Mouse (Mus musculus): ENCODE measurements around the gene Rnf182. TPM values are rescaled to one million over a fixed set of nuclear protein-coding genes. Genes with fewer than 3 reads are reported as not detected.

Rnf182 gene
- 0.57 TPM for polyA plus RNA-seq (2014; fragmentation: Illumina TruSeq; extraction: RNeasy Lipid Tissue Mini Kit (QIAGEN cat#74804); ENCODE audit: low read depth, low replicate concordance)

DNA sequence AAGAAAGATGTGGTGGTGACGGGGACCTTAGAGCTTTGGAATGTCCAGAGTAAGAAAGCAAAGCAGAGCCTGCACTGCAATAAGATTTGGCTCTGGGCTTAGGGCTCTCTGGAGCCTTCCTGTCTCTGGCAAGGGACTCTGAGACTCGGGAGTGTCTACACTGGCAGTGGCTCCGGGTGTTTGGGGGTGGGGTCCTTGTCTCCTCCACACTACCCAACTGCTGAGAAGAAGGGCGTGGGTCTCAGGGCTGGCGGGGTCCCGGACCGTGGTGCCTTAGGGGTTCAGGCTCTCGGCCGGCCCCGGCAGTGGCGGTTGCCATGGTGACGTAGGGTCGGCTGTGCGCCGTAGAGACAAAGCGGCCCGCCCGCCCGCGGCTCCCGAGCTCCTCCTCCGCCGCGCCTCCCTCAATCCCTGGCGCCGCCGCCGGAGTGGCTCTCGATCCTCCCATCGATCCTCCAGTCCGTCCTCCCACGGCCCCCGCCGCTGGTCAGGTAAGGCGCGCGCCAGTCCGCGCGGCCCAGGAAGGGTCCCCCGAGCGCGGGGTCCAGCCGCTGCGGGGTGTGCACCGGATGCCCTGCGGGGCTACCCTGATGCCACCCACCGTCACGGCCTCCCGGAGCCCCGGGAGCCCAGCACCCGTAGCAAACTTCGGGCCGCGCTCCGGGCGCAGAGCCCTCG is at the start of gene Rnf182:
TSS of gene Rnf182 (plus strand) at position 134 of the 678 bp plus-strand sequence.

Other genes with a start within 250 kb of the Rnf182 start
- gene Nol7, start 217.3 kb upstream of the Rnf182 start, polyA plus RNA-seq (2014; fragmentation: Illumina TruSeq; extraction: RNeasy Lipid Tissue Mini Kit (QIAGEN cat#74804); ENCODE audit: low read depth, low replicate concordance), result 282 TPM
- gene Ranbp9, start 134.4 kb upstream of the Rnf182 start, polyA plus RNA-seq (2014; fragmentation: Illumina TruSeq; extraction: RNeasy Lipid Tissue Mini Kit (QIAGEN cat#74804); ENCODE audit: low read depth, low replicate concordance), result 77.2 TPM
- gene Mcur1, start 55.5 kb upstream of the Rnf182 start, polyA plus RNA-seq (2014; fragmentation: Illumina TruSeq; extraction: RNeasy Lipid Tissue Mini Kit (QIAGEN cat#74804); ENCODE audit: low read depth, low replicate concordance), result 135 TPM
- gene Cd83, start 169.1 kb downstream of the Rnf182 start, polyA plus RNA-seq (2014; fragmentation: Illumina TruSeq; extraction: RNeasy Lipid Tissue Mini Kit (QIAGEN cat#74804); ENCODE audit: low read depth, low replicate concordance), result 3.0 TPM

Data from kidney, adult 10 weeks (tissue).